Mouse (Mus musculus): ENCODE data around the gene Gm13285.
"Not testable (repeated sequence)": the region's sequence is repeated elsewhere in the genome, so short reads cannot be mapped to it uniquely, and the experiment has no call there.

Gm13285 gene

GRCm38 (mm10) chr4:88793936-88794675, 5.4 kb upstream of the Gm13285 start, which contains the start of gene Gm13275:
TSS of gene Gm13275 (plus strand) at chr4:88794487.
- DNase-seq (ENCODE audit: low read depth, low spot score): not testable (repeated sequence)

GRCm38 (mm10) chr4:88797097-88797496, 2.4 kb upstream of the Gm13285 start, which contains the start of gene Gm13279:
TSS of gene Gm13279 (plus strand) at chr4:88797397.
- not testable (repeated sequence) for DNase-seq (ENCODE audit: low read depth, low spot score)

GRCm38 (mm10) chr4:88802954-88803353, 3.5 kb downstream of the Gm13285 start, which contains the start of gene Gm13287:
TSS of gene Gm13287 (plus strand) at chr4:88803254.
- not testable (repeated sequence) for DNase-seq (ENCODE audit: low read depth, low spot score)

GRCm38 (mm10) chr4:88805231-88805630, 5.8 kb downstream of the Gm13285 start, which contains the start of gene Gm13288:
TSS of gene Gm13288 (plus strand) at chr4:88805531.
- DNase-seq (ENCODE audit: low read depth, low spot score): not testable (repeated sequence)

- not testable (repeated sequence) for DNase-seq (ENCODE audit: low read depth, low spot score)
These were observed 6.3 kb downstream of the Gm13285 start for GRCm38 (mm10) chr4:88805761-88806160.

- no peak for DNase-seq (ENCODE audit: low read depth, low spot score)
These were observed 16.5 kb downstream of the Gm13285 start, which contains the start of gene Ifna7 for GRCm38 (mm10) chr4:88815928-88816327. TSS of gene Ifna7 (plus strand) at chr4:88816228.

- DNase-seq (ENCODE audit: low read depth, low spot score): no peak
These were observed 20.2 kb downstream of the Gm13285 start, which contains the start of gene Ifna11 for GRCm38 (mm10) chr4:88819659-88820058. TSS of gene Ifna11 (plus strand) at chr4:88819959.

- DNase-seq (ENCODE audit: low read depth, low spot score): no peak
These were observed 23.5 kb downstream of the Gm13285 start for GRCm38 (mm10) chr4:88822995-88823394.

GRCm38 (mm10) chr4:88827116-88827515, 27.7 kb downstream of the Gm13285 start, which contains the start of gene Ifna6:
TSS of gene Ifna6 (plus strand) at chr4:88827416.
- not testable (repeated sequence) for DNase-seq (ENCODE audit: low read depth, low spot score)

GRCm38 (mm10) chr4:88830523-88830922, 31.1 kb downstream of the Gm13285 start:
- DNase-seq (ENCODE audit: low read depth, low spot score): peak; percentile 18

- DNase-seq (ENCODE audit: low read depth, low spot score): not testable (repeated sequence)
These were observed 35.8 kb downstream of the Gm13285 start, which contains the start of gene Ifna5 for GRCm38 (mm10) chr4:88835225-88835624. TSS of gene Ifna5 (plus strand) at chr4:88835525.

- DNase-seq (ENCODE audit: low read depth, low spot score): peak; percentile 10
These were observed 39.4 kb downstream of the Gm13285 start for GRCm38 (mm10) chr4:88838828-88839227.

GRCm38 (mm10) chr4:88840058-88840457, 40.6 kb downstream of the Gm13285 start:
- DNase-seq (ENCODE audit: low read depth, low spot score): no peak

GRCm38 (mm10) chr4:88841438-88841911, 42.0 kb downstream of the Gm13285 start, which contains the start of gene Ifna4:
TSS of gene Ifna4 (plus strand) at chr4:88841861.
- DNase-seq (ENCODE audit: low read depth, low spot score): no peak

- DNase-seq (ENCODE audit: low read depth, low spot score): no peak
These were observed 45.9 kb downstream of the Gm13285 start for GRCm38 (mm10) chr4:88845334-88845733.

- no peak for DNase-seq (ENCODE audit: low read depth, low spot score)
These were observed 50.2 kb downstream of the Gm13285 start, which contains the start of gene Ifna1 for GRCm38 (mm10) chr4:88849698-88850097. TSS of gene Ifna1 (plus strand) at chr4:88850087.

Measured in ZHBTc4 (cell line).